Mouse (Mus musculus): ENCODE results near the gene Tenm4.

The Tenm4 gene

GRCm38 (mm10) chr7:96530571-96531426 is 359.8 kb downstream of the Tenm4 start:
- in situ Hi-C loops (cut with MboI; ENCODE audit: low pct_unique_long_range_greater_than_20kb in 1 of 2, low sequenced_read_pairs in 2 of 2, unreplicated experiment in 1 of 2), result no loop called here

- in situ Hi-C loops (cut with MboI; ENCODE audit: low pct_unique_long_range_greater_than_20kb in 1 of 2, low sequenced_read_pairs in 2 of 2, unreplicated experiment in 1 of 2), result no loop called here
Observed at GRCm38 (mm10) chr7:96531954-96532737, 361.1 kb downstream of the Tenm4 start.

GRCm38 (mm10) chr7:96532804-96533400 is 361.9 kb downstream of the Tenm4 start:
- in situ Hi-C loops (cut with MboI; ENCODE audit: low pct_unique_long_range_greater_than_20kb in 1 of 2, low sequenced_read_pairs in 2 of 2, unreplicated experiment in 1 of 2), result no loop called here

- in situ Hi-C loops (cut with MboI; ENCODE audit: low pct_unique_long_range_greater_than_20kb in 1 of 2, low sequenced_read_pairs in 2 of 2, unreplicated experiment in 1 of 2), result no loop called here
Observed at GRCm38 (mm10) chr7:96536313-96536880, 365.4 kb downstream of the Tenm4 start.

- in situ Hi-C loops (cut with MboI; ENCODE audit: low pct_unique_long_range_greater_than_20kb in 1 of 2, low sequenced_read_pairs in 2 of 2, unreplicated experiment in 1 of 2), result no loop called here
Observed at GRCm38 (mm10) chr7:96539248-96540034, 368.4 kb downstream of the Tenm4 start.

GRCm38 (mm10) chr7:96540458-96541096 is 369.5 kb downstream of the Tenm4 start:
- in situ Hi-C loops (cut with MboI; ENCODE audit: low pct_unique_long_range_greater_than_20kb in 1 of 2, low sequenced_read_pairs in 2 of 2, unreplicated experiment in 1 of 2), result no loop called here

GRCm38 (mm10) chr7:96545979-96546378 is 374.9 kb downstream of the Tenm4 start:
- in situ Hi-C loops (cut with MboI; ENCODE audit: low pct_unique_long_range_greater_than_20kb in 1 of 2, low sequenced_read_pairs in 2 of 2, unreplicated experiment in 1 of 2), result no loop called here

GRCm38 (mm10) chr7:96551809-96552208 is 380.8 kb downstream of the Tenm4 start:
- in situ Hi-C loops (cut with MboI; ENCODE audit: low pct_unique_long_range_greater_than_20kb in 1 of 2, low sequenced_read_pairs in 2 of 2, unreplicated experiment in 1 of 2), result no loop called here

- in situ Hi-C loops (cut with MboI; ENCODE audit: low pct_unique_long_range_greater_than_20kb in 1 of 2, low sequenced_read_pairs in 2 of 2, unreplicated experiment in 1 of 2), result no loop called here
Observed at GRCm38 (mm10) chr7:96552292-96552860, 381.3 kb downstream of the Tenm4 start.

GRCm38 (mm10) chr7:96554277-96554690 is 383.2 kb downstream of the Tenm4 start:
- in situ Hi-C loops (cut with MboI; ENCODE audit: low pct_unique_long_range_greater_than_20kb in 1 of 2, low sequenced_read_pairs in 2 of 2, unreplicated experiment in 1 of 2), result no loop called here

- in situ Hi-C loops (cut with MboI; ENCODE audit: low pct_unique_long_range_greater_than_20kb in 1 of 2, low sequenced_read_pairs in 2 of 2, unreplicated experiment in 1 of 2), result no loop called here
Observed at GRCm38 (mm10) chr7:96555294-96555693, 384.2 kb downstream of the Tenm4 start.

- in situ Hi-C loops (cut with MboI; ENCODE audit: low pct_unique_long_range_greater_than_20kb in 1 of 2, low sequenced_read_pairs in 2 of 2, unreplicated experiment in 1 of 2), result no loop called here
Observed at GRCm38 (mm10) chr7:96556756-96557155, 385.7 kb downstream of the Tenm4 start.

GRCm38 (mm10) chr7:96562890-96563289 is 391.8 kb downstream of the Tenm4 start:
- in situ Hi-C loops (cut with MboI; ENCODE audit: low pct_unique_long_range_greater_than_20kb in 1 of 2, low sequenced_read_pairs in 2 of 2, unreplicated experiment in 1 of 2), result no loop called here

- in situ Hi-C loops (cut with MboI; ENCODE audit: low pct_unique_long_range_greater_than_20kb in 1 of 2, low sequenced_read_pairs in 2 of 2, unreplicated experiment in 1 of 2), result no loop called here
Observed at GRCm38 (mm10) chr7:96563329-96564065, 392.5 kb downstream of the Tenm4 start.

- in situ Hi-C loops (cut with MboI; ENCODE audit: low pct_unique_long_range_greater_than_20kb in 1 of 2, low sequenced_read_pairs in 2 of 2, unreplicated experiment in 1 of 2), result no loop called here
Observed at GRCm38 (mm10) chr7:96565806-96566205, 394.8 kb downstream of the Tenm4 start.

GRCm38 (mm10) chr7:96566260-96566659 is 395.2 kb downstream of the Tenm4 start:
- in situ Hi-C loops (cut with MboI; ENCODE audit: low pct_unique_long_range_greater_than_20kb in 1 of 2, low sequenced_read_pairs in 2 of 2, unreplicated experiment in 1 of 2), result no loop called here

GRCm38 (mm10) chr7:96568034-96568433 is 397.0 kb downstream of the Tenm4 start:
- in situ Hi-C loops (cut with MboI; ENCODE audit: low pct_unique_long_range_greater_than_20kb in 1 of 2, low sequenced_read_pairs in 2 of 2, unreplicated experiment in 1 of 2), result no loop called here

Measured in mouse embryonic stem cell (cell line).